ENCODE assay signal across 16 mouse cellular contexts in the genomic region with DNA sequence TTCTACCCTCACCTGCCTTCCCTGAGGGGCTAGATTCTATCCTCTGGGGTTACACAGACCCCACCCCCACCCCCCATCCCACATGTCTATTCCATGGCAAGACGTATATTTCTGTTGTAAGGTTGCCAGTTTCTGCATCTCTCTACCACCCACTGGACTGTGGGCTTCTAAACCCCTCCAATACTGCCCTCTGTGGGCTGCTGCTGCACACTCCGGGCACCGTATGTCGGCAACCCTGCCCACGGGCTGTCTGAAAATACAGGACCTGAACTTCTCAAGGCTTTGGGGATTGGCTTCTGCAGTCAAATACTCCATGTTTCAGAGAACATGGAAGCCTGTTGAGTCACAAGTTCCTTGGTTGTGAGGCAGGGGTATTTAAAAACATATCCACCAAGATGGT. TPM values are rescaled to one million over a fixed set of nuclear protein-coding genes. Genes with fewer than 3 reads are reported as not detected.
DNase-seq lines count a peak whose midpoint lies in the region; ATAC-seq and TF ChIP-seq lines count a peak whose summit lies in the region.
"Had no signal": no experiment of that assay in that cellular context is flagged by ENCODE, and none has a peak within 500 bp of the region (broad histone marks: within the 10 kb centered on the region; RNA-seq: fewer than 3 reads in every experiment).

No protein-coding gene starts in this region.

- no peak; the same call in none of the 2 replicates for TF ChIP-seq CTCF in left cerebral cortex, adult 2 months (IDR thresholded peaks at IDR 0.05)

- peak; percentile 65 to 68; a peak in 3 of 4 replicates for ATAC-seq in hematopoietic stem cell, adult 5-6 weeks (replicated peaks in 1 of 2; ENCODE audit: insufficient read depth in 1 of 2, low FRiP score in 2 of 2, low TSS enrichment in 1 of 2, low read depth in 1 of 2, poor library complexity in 2 of 2, severe bottlenecking in 2 of 2)
- ATAC-seq: midbrain, embryonic 15.5 days had no signal

- H3K27ac ChIP-seq in left cerebral cortex, adult 2 months, result no peak overlapping the region
- H3K27ac ChIP-seq: heart, embryonic 15.5 days; hindbrain, embryonic 15.5 days; limb, embryonic 12.5 days; midbrain, embryonic 15.5 days; neural tube, embryonic 15.5 days had no signal

- intact Hi-C loops in left cerebral cortex, postnatal 4 days (cut with DNase I), result no loop called here
- intact Hi-C loops in left cerebral cortex, adult 2 months (cut with DNase I), result no loop called here

- peak; percentile 17 for DNase-seq in embryo, embryonic 11 days
- no peak for DNase-seq in embryo, embryonic 10 days (ENCODE audit: low spot score)
- DNase-seq in left cerebral cortex, postnatal 4 days, result peak; percentile 16
- DNase-seq in left cerebral cortex, adult 2 months (ENCODE audit: extremely low spot score in 1 of 2, low spot score in 2 of 2), result no peak
- peak; percentile 14 for DNase-seq in 416B (ENCODE audit: low read depth)
- no peak for DNase-seq in right cerebral cortex, postnatal 25 days
- no peak for DNase-seq in cerebellum, adult 11 months
- DNase-seq: adrenal gland, adult 2 months; lung, postnatal 36 days; right cerebral cortex, postnatal 4 days had no signal

- no peak overlapping the region for H3K4me3 ChIP-seq in left cerebral cortex, adult 2 months
- H3K4me3 ChIP-seq: heart, embryonic 15.5 days; hindbrain, embryonic 15.5 days; limb, embryonic 12.5 days; midbrain, embryonic 15.5 days; neural tube, embryonic 15.5 days had no signal

RNA-seq across cellular contexts. Expression of a gene that starts 17.4 kb away (rescaled TPM):
- total RNA-seq in left cerebral cortex, postnatal 4 days (2021), result 10 to 100 TPM; 36.5 to 38.2 TPM
- total RNA-seq in left cerebral cortex, adult 2 months (2021), result 10 to 100 TPM; 65.7 to 75.6 TPM
- total RNA-seq in hematopoietic stem cell, adult 5-6 weeks (2017), result 0.50 and 1.4 TPM in 2 replicates

Comparison
In these comparisons a context has a peak if more than half of its experiments do, and no peak if none do; other contexts are left out.
1. DNase-seq: peak in embryo, embryonic 11 days (single experiment), left cerebral cortex, postnatal 4 days (single experiment) and 416B (single experiment); none in embryo, embryonic 10 days (single experiment), left cerebral cortex, adult 2 months (0 of 2), right cerebral cortex, postnatal 25 days (single experiment) and cerebellum, adult 11 months (single experiment).
2. RNA of a gene that starts 17.4 kb away (total RNA-seq): 65.7 to 75.6 TPM in left cerebral cortex, adult 2 months and 36.5 to 38.2 TPM in left cerebral cortex, postnatal 4 days; 0.50 to 1.4 TPM in hematopoietic stem cell, adult 5-6 weeks; every median in the first group is over 10 times any median in the second.